Mouse (Mus musculus): ENCODE measurements around the gene Unc5a. TPM values are rescaled to one million over a fixed set of nuclear protein-coding genes. Genes with fewer than 3 reads are reported as not detected.
A peak's percentile ranks its signal among the peaks of the same experiment; 100 is the strongest.

The Unc5a gene
- total RNA-seq, 2 experiments from 2014 or later = 146 to 148 TPM

DNA sequence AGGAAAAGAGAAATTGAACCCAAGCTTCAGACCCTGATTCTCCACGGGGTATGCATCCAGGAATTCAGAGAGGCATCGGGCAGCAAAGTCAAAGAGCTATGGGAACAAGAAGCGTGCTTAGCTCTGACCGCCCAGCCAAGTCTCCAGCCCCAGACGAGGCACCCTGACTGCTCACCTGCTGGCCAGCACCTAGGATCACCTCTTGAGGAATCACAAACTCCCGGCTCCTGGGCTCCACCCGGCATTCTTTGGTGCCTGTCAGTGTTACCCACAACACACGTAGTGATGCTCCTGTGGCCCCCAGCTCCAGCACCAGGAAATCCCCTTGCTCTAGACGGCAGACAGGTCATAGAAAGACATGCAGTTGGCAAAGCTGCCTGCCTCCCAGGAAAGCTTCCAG lies 65.2 kb downstream of the Unc5a start:
- TF ChIP-seq CTCF (conservative IDR thresholded peaks at IDR 0.05) = no peak
- Histone ChIP-seq H3K27ac (no peak overlapping the region), H3K4me3 (no peak overlapping the region)
- DNase-seq (ENCODE audit: low spot score in 2 of 2) = no peak

DNA sequence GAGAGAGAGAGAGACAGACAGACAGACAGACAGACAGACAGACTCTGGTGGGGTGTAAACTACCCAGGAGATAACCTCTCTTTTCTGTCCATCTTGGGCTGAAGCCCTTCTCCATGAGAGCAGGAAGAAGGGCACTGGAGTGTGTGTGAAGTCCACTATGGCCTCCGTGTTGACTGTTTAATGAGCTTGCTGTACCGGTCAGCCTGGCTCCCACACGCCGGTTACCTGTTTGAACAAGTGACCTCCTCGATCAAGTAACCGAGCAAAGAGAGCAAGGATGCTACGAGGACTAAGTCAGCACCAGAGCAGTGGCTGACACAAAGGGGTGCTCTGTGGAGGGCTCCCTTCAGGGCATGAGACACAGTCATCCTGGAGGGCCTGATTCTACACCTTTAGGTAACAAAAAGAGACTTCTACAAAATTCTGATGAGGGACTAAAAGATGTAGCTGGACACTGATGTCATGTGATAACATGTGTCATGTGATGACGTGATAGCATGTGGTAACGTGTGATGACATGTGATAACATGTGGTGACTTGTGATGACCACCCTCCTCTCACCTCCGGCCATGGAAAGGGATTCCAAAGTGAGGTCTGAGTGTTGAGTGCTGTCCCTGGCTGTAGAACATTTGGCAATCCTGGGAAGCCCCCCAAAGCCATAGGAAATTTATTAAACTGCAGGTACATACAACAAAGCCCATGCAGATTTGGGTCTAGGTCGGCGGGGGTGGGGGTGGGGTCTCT lies 68.1 kb downstream of the Unc5a start:
- TF ChIP-seq CTCF (conservative IDR thresholded peaks at IDR 0.05) = no peak
- DNase-seq (ENCODE audit: low spot score in 2 of 2) = no peak
- H3K4me3 ChIP-seq = no peak overlapping the region
- H3K27ac ChIP-seq = no peak overlapping the region

DNA sequence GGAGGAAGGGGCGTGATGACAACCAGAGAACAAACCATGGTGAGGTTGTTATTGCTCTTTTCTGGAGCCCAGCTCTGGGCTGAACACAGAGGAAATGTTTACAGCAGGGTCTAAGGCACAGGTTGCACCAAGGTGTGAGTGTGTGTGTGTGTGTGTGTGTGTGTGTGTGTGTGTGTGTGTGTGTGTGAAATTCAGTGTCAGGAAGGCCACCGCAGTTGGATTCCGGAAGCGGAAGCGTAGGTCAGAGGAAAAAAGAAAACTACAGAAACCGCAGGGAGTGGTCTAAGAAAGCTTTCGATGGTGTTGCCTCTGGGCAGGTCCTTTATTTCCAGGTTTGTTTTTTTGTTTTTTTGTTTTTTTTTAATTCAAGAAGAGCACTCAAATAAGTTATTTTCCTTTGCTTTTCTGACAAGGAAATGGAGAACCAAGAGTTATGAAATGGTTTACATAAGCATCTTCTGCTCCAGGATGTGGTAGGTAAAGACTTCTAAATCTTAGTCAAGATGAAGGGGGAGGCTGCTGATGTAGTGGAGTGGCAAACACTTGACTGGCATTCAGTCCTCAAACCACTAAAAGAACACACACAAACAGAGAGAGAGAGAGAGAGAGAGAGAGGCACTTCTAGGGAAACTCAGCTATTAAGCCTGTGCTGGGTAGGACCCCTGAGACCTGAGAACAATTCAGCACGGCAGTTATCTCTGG lies 68.8 kb downstream of the Unc5a start:
- no peak overlapping the region for H3K4me3 ChIP-seq
- DNase-seq (ENCODE audit: low spot score in 2 of 2) = no peak
- no peak overlapping the region for H3K27ac ChIP-seq
- TF ChIP-seq CTCF (conservative IDR thresholded peaks at IDR 0.05) = no peak

DNA sequence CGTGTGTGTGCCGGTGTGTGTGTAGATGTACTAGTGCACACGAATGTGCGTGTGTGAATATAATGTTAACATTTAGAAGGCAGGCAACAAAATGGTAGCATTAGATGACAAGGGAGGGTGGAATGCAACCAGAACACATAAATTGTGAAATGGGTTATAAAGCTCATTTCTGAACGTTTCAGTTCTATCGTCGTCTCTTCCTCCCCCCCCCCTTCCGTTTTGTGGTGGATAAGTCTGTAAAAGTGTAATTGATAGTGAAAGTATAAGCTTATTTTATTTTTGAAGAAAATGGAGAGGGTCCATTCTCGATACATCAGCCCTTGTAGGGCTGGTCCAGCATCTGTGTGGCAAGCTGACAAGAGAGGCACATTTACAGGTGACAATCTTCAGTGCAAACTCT lies 69.5 kb downstream of the Unc5a start:
- DNase-seq (ENCODE audit: low spot score in 2 of 2) = no peak
- Histone ChIP-seq H3K27ac (no peak overlapping the region), H3K4me3 (no peak overlapping the region)
- TF ChIP-seq CTCF (conservative IDR thresholded peaks at IDR 0.05) = no peak

DNA sequence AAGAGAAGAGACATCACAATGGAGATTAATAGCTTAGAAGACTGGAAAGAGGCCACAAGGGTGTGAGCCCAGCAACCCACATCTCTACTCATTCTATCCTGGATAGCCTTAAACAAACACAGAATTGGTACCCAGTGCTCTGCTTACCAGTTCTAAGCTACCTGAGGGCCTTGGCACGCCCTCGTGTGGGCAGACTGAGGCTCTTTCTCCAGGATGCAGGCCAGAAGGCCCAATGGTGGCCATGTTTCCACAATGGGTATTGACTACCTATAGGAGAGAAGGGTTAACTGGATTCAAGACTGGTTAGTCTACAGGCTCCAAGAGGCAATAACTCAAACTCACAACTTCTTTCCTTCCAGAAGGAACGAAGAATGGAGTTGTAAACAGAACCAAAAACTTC lies 70.0 kb downstream of the Unc5a start:
- H3K27ac ChIP-seq = no peak overlapping the region
- DNase-seq (ENCODE audit: low spot score in 2 of 2) = no peak
- TF ChIP-seq CTCF (conservative IDR thresholded peaks at IDR 0.05) = peak; percentile 34
- no peak overlapping the region for H3K4me3 ChIP-seq

DNA sequence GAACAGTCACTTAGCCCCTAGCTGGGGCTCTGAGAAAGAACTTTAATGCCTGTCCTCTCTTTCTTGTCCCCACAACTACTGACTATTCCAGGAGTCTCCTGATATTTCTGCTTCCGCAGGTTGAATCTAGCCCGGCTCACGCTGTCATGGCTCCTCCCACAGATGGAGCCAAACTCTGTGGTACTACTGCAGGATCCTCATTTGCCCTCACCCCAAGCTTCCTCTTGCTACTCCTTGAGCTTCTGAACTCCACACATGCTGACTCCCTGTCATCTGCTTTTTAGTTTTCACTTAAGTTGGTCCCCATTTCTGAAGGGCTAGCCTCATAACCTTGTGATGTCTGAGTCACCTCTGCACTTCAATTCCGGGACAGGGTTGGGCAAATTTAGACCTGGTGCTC lies 70.8 kb downstream of the Unc5a start:
- no peak for DNase-seq (ENCODE audit: low spot score in 2 of 2)
- no peak for TF ChIP-seq CTCF (conservative IDR thresholded peaks at IDR 0.05)
- Histone ChIP-seq H3K27ac (no peak overlapping the region), H3K4me3 (no peak overlapping the region)

DNA sequence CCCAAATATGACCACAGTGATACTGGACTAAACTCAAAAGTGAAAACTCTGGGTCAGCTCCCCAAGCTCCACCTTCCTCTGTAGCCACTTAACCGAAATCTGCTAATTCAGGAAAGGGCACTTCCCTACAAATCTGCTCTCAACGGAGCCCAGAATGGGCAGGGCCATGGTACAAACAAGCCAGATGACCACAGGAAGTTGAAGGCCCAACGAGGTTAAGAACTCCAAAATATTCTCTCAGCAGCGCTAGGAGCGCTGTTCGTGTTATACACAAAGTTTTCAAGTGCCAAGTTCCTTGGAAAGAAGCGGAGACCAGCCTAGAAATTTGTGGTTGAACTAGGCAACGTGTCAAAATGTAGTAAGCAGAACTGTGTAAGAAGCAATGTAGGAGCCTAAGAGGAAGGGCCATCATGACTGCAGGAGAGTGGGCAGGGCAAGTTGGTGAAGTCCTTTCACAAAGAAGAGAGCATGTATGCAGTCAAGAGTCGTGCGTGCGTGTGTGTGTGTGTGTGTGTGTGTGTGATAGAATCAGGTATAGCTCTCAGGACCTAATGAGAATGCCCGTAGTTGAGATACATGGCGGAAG lies 72.1 kb downstream of the Unc5a start, which contains the start of gene Hk3:
Hk3 (minus strand) TSS at position 192 of the 586 bp plus-strand sequence.
- no peak within 1 kb of the TSS for H3K27ac ChIP-seq
- no peak for TF ChIP-seq CTCF (conservative IDR thresholded peaks at IDR 0.05)
- no peak within 1 kb of the TSS for H3K4me3 ChIP-seq
- no peak for DNase-seq (ENCODE audit: low spot score in 2 of 2)

DNA sequence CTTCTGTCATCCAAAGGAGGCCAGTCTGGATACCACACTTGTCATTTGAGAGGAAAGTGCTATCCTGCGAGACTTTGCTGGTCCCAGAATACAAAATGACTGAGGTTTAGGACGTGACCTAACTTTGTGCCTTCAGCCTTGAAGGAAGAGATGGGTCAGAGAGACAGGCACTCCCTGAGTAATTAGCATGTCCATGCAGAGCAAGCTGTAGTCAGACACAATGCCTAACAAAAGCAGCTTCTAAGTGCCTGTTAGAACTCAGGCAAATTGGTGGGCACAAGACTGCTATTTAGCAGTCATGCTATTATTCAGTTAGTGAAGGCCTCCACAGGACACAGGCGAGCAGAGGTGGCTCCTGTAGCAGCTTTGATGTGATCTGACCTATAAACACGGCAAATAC lies 73.0 kb downstream of the Unc5a start:
- no peak for DNase-seq (ENCODE audit: low spot score in 2 of 2)
- no peak for TF ChIP-seq CTCF (conservative IDR thresholded peaks at IDR 0.05)
- H3K27ac ChIP-seq = no peak overlapping the region
- no peak overlapping the region for H3K4me3 ChIP-seq

DNA sequence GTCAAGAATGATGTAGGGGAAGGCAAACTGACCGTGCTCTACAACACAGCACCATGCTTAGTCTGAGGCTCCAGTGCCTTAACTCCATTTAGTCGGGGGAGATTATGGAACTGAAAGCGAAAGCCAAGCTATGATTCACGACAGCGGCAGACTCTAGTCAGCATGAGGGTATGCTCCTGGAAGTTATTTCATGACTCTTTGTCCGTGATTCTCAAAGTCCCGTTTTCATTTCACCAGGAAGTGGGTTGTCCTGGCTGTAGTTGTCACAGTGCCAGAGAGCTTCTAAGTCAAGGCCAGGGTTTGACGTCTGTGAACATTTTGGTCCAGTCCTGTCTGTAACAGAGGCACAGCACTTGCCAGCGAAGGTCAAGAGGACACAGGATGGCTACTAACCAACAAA lies 73.5 kb downstream of the Unc5a start:
- H3K4me3 ChIP-seq = no peak overlapping the region
- no peak for DNase-seq (ENCODE audit: low spot score in 2 of 2)
- no peak for TF ChIP-seq CTCF (conservative IDR thresholded peaks at IDR 0.05)
- no peak overlapping the region for H3K27ac ChIP-seq

DNA sequence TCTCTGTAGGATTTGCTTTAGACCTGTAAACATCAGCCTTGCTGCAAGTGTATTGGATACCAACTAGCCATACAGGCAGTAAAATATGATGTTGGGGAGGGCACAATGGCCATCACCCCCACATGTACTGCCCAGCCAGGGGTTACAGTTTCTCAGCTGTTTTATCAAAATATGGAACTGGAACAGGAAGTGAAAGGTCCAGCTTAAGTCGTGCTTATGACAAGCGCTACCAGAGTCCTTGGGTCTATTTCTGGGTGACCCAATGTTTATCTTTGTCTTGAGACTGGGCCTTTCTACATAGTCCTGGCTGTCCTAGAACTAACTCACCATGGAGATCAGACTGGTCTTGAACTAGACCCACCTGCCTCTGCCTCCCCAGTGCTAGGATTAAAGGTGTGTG lies 75.0 kb downstream of the Unc5a start:
- TF ChIP-seq CTCF (conservative IDR thresholded peaks at IDR 0.05) = no peak
- no peak overlapping the region for H3K27ac ChIP-seq
- no peak for DNase-seq (ENCODE audit: low spot score in 2 of 2)
- H3K4me3 ChIP-seq = no peak overlapping the region

DNA sequence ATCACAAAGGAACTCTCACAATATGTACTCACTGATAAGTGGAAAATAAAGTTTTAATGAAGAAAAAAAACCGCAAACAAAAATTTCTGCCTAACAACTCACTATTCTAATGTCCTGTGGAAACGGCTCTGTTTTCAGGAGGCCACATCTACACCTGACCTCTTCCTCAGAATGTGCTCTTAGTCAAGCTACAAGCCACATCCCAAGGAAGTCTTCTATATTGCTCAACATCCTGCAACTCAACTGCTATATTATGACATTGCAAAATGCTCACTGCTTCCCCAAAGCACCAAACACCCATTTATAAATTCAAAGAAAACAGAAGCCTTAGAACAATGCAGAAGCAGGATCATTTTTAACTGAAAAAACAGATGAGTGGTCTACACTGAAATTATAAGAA lies 90.8 kb downstream of the Unc5a start:
- Histone ChIP-seq H3K27ac (no peak overlapping the region), H3K4me3 (no peak overlapping the region)
- DNase-seq (ENCODE audit: low spot score in 2 of 2) = no peak
- TF ChIP-seq CTCF (conservative IDR thresholded peaks at IDR 0.05) = no peak

DNA sequence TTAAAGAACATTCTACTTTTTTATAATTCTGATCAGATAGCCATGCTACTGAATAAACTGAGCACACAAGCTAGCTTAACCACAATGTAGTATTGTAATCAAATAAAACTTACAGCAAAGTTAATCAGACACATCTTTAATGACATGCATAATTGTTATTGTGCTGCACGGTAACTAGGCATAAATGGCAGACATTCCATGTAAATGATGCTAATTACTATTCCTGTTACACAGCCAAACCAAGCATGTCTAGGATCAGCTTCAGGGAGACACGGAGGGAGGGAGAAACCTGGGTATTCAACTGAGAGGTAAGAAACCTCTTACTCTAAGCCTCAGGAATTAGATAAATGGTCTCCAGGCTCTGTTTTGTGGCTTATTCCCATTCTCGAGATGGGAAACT lies 98.5 kb downstream of the Unc5a start:
- DNase-seq (ENCODE audit: low spot score in 2 of 2) = no peak
- Histone ChIP-seq H3K4me3 (no peak overlapping the region), H3K27ac (no peak overlapping the region)
- no peak for TF ChIP-seq CTCF (conservative IDR thresholded peaks at IDR 0.05)

Other genes with a start within 250 kb of the Unc5a start
- gene Cdhr2, start 247.9 kb upstream of the Unc5a start, total RNA-seq (2021) = under 1 TPM; 0.33 to 0.44 TPM
- gene Gprin1, start 199.5 kb upstream of the Unc5a start, total RNA-seq (2021) = 100 to 1,000 TPM; 146 to 150 TPM
- 100 to 1,000 TPM; 655 to 657 TPM for gene Sncb, start 182.8 kb upstream of the Unc5a start, total RNA-seq (2021)
- not detected for gene Eif4e1b, start 165.4 kb upstream of the Unc5a start, total RNA-seq (2021)
- 10 to 100 TPM; 96.7 to 97.7 TPM for gene Tspan17, start 160.0 kb upstream of the Unc5a start, total RNA-seq (2021)
- gene Hk3, start 72.0 kb downstream of the Unc5a start, total RNA-seq (2021) = 1 to 10 TPM; 1.1 to 1.3 TPM
- 10 to 100 TPM; 27.9 to 28.5 TPM for gene Uimc1, start 150.9 kb downstream of the Unc5a start, total RNA-seq (2021)
- gene Zfp346, start 155.9 kb downstream of the Unc5a start, total RNA-seq (2021) = 10 to 100 TPM; 43.0 to 50.3 TPM
- gene Gm17617, start 184.1 kb downstream of the Unc5a start, total RNA-seq (2021) = not detected
- under 1 TPM; 0.36 to 0.42 TPM for gene Fgfr4, start 203.2 kb downstream of the Unc5a start, total RNA-seq (2021)